Mouse (Mus musculus) kidney, postnatal 4 days (tissue): ENCODE measurements around the gene Rasal2.

Source experiments
- DNase-seq, 2 experiments: peaks; one replicate each; pipeline ENCODE4 v3.0.0; 2021; ENCODE audit warnings: mixed read lengths in 2 of 2

Gene Rasal2

DNA sequence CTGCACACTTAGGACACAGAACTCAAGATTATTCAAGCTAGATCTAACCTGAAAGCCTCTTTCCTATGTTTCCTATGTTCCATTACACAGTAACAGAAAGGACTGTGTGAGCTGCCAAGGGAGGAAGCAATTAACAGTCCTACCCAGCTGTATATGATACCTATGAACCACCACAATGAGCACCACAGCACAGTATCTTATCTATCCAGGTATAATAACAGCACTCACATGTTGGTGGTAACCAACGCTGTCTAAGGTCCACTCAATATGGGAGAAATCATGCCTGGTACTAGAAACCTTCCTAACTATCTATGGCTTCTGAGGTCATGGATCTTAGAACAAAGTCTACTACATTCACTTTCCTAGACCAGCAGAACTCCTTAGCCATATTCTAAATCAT is 89.3 kb downstream of the Rasal2 start:
- no peak for DNase-seq

GRCm38 (mm10) chr1:157318896-157319295 is 93.5 kb downstream of the Rasal2 start:
- DNase-seq: no peak

DNA sequence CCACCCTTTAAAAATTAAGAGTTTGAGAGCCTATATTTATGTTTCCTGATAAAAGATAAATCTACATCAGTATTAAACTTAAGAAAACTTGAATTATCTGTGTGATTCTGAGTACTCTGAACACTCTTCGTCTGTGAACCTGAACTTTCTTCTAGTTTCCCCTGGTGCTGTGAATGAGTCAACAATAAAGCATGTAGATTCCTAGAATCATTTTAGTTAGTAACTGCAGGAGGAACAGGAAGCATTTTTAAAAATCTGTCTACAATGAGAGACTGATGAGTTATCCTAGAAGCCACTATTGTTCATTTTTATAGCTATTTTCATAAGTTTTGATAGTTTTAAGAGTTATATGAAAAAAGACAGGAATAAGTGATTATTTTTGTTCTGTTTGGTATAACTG is 111.1 kb downstream of the Rasal2 start:
- DNase-seq: no peak

DNA sequence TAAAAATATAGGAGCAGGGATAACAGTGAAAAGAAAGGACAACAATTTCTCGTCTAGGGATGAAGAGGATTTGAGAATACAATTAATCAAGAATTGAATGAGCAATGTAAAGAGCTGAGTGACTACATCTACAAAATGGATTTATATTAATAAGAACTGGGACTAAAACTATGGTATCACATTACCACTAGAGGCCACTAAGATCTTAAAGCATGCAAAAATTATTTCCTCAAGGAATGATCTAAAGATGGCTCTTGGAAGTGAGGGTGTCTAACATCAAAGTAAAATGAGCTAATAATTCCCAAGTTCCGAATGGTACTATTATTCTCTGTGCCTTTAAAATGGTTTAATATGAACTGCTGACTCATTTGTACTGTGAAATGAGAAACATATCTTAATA is 112.8 kb downstream of the Rasal2 start:
- DNase-seq: no peak

- DNase-seq: no peak
Observed at GRCm38 (mm10) chr1:157298990-157299389, 113.4 kb downstream of the Rasal2 start.

DNA sequence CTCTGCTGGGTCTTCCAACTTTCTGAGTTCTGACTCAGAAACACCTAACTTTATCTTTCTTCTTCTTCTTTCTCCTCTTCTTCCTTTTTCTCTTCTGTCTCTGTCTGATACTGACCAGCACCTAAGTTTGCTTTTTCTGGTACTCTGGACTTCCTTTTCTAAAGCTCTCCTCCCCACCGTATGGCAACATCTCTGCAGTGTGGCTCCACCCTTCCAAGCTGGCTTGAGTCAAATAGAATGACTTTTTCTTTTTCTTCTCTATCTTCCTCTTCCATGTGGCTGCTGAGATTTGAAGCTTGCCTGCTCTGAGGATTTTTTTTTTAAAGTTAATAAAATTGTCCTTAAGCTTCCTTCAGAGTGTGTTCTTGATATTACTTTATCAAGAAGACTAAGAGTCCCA is 115.3 kb downstream of the Rasal2 start:
- no peak for DNase-seq

DNA sequence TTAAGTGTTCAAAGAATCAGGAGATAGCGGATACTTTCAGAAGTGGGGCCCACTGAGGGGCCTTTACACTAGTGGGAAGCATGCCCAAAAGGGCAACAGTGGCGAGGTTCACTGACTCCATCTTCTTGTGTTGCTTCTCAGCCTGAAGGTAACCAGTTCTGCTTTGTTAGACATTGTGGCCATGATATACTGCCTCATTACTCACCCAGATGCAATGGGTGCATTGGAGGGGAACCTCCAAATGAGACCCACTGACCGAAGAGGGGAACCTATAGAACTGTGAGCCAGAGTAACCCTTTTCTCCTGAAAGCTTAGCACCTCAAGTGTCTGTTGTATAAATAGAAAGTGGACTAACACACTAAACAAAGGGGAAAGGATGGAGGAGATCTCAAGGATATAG is 116.5 kb downstream of the Rasal2 start:
- DNase-seq: no peak

GRCm38 (mm10) chr1:157290173-157290572 is 122.2 kb downstream of the Rasal2 start:
- no peak for DNase-seq

DNA sequence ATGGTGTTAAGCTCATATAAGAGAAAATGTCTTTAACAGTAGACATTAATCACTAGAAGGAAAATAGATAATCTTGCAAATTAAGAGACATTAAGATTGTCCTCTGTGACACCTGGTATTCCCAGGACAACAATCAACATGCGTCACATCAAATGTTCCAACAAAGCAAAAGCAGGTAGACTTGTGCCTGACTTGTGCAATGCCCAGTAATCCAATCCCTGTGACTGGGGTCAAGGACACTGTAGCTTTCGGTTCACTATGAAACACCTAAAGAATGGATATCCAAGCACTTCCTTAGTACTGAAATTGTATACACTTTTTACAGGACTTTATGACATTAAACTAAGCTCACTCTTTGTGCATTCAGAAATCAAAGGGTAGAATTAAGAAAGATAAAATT is 123.1 kb downstream of the Rasal2 start:
- no peak for DNase-seq

GRCm38 (mm10) chr1:157286561-157286960 is 125.8 kb downstream of the Rasal2 start:
- DNase-seq: peak; percentile 69 to 72

DNA sequence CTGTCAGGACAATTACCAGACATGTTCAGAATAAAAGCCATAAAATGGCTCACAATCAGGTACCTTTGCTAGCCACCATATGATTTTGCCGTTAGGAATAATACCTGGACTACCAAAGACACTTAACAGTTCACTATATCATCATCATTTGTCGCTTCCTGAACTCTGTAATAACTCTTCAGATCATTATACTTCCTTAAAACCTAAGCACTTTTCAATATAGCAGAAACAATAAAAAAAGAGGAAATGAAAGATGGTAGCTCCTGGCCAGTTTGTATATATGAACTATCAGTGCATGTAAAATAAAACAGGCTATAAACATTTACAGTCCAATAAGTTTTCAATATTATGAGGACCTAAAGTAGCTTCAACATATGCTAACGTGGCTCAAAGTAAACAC is 127.0 kb downstream of the Rasal2 start:
- DNase-seq: no peak

DNA sequence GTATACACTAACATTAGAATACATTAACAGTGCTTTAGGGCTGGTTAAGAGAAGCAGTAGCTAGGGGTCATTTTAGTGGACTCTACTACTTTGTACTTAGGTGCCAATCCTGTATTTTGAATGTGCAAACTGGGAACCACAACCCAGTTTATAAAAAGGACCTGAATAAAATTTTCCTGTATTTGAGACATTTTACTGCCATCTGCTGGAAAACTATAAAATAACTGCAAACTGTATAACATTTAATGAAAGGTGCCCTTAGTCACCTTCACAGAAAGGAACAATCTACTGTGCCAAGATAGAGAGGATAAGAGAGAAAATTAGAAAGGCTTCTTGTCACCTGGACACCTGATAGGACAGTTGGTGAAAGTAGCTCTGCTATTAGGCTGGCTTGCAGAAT is 131.6 kb downstream of the Rasal2 start:
- no peak for DNase-seq

GRCm38 (mm10) chr1:157275672-157276307 is 136.6 kb downstream of the Rasal2 start:
- DNase-seq: no peak

GRCm38 (mm10) chr1:157267894-157268293 is 144.5 kb downstream of the Rasal2 start:
- DNase-seq: no peak

DNA sequence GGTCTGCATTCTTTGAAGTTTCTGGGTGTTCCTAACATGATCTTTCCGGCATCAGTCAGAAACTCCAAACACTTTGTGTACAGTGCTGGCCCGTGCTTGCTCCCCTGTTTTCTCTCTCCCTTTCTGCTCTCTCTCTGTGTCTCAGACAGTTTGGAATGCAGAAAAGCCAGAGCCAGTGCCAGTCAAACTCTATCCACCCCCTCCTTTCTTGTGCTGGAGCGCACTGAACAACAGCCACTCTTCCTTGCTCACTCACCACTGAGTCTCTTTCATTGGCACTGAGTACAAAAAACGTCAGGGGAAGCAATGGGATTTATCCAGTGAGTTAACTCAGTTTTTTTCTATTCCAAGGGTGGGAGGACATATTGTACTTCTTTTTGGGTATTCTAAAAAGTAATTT is 155.8 kb downstream of the Rasal2 start:
- peak; percentile 5 to 9 for DNase-seq

GRCm38 (mm10) chr1:157255776-157256175 is 156.6 kb downstream of the Rasal2 start:
- DNase-seq: no peak

DNA sequence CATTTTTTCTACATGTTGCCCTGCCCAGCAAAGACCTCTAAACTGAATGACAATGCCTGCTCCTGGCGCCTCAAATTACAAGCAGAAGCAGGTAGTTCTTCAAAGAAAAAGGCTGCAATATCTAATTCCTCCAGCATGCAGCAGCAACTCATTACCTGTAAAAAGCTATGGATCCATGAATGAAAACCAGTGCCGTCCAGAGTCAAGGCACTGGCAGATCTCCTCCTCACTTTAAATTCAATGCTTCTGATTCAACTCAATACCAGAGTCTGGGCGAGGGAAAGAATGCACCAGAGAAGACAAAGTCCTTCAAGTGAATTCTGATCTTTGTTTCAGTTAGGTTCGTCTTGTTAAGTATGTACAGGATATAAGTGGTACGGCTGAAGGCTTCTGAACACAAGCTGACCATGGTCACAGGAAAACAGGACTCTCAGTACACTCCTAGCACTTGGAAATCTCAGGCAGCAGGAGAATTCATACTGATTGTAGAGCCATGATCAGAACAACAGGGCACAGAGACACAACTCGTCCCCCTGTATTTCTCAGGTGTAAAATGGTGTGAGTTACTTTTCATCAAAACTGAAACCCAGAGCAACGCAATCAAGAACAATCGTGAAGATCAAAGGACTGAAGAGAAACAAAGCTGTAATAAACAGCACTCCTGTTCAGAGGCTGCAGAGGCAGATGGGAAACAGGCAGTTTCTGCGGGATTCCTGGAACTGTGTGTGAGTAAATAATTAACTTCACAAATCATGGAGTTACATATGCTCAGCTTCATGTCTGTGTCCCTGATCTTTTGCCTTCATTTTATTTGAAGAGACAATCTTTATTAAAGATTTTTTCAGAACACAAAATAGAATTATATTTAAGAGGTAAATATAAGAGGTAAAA is 158.6 kb downstream of the Rasal2 start:
- peak in 1 of 2 experiments; percentile 5 for DNase-seq

DNA sequence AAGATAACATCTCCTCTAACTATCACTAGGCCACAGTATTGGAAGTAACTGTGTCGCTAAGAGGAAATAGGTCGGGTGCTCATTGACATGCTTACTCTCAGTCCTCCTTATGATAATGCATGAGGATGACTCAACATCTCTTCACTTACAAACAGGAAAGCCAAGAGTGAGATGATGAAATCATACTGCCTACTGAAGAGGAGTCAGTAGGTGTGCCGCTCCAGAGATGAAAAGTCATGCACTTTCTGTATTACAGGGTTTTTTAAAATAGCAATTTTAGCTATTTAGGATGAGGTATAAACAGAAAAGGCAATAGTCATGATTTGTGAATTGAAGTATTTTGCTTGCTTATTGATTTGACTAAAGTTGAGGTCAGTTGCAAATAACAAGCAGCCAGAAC is 164.3 kb downstream of the Rasal2 start:
- no peak for DNase-seq

- no peak for DNase-seq
Observed at GRCm38 (mm10) chr1:157247341-157247740, 165.1 kb downstream of the Rasal2 start.

DNA sequence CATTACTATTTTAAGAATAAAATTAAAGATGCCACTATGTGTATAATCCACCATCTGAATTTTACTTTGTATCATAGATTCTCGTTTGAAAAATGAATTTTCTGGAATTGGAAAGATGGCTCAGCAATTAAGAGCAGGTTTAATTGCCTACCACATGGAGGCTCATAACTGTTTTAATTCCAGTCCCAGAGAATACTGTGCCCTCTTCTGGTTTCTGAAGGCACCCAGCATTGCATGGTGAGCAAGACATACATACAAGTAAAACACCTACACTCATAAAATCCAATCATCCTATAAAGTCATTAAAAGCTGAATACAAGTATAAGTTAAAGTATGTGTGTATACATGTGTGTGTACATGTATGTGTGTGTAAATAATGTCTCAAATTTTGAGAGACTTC is 165.6 kb downstream of the Rasal2 start:
- DNase-seq: no peak

- DNase-seq: peak in 1 of 2 experiments; percentile 2
Observed at GRCm38 (mm10) chr1:157244453-157244790, 168.0 kb downstream of the Rasal2 start.

GRCm38 (mm10) chr1:157243576-157244452 is 168.6 kb downstream of the Rasal2 start:
- DNase-seq: peak; percentile 3 to 7

GRCm38 (mm10) chr1:157239687-157240086 is 172.7 kb downstream of the Rasal2 start:
- DNase-seq: no peak
